Mouse (Mus musculus) kidney, postnatal 4 days (tissue): ENCODE results near the gene Ucp3.

Source experiments
- DNase-seq, 2 experiments: peaks; one replicate each; pipeline ENCODE4 v3.0.0; 2021; ENCODE audit warnings: mixed read lengths in 2 of 2

The Ucp3 gene

GRCm38 (mm10) chr7:100472777-100473176 is at the start of gene Ucp3:
TSS of gene Ucp3 (plus strand) at chr7:100472990.
- no peak for DNase-seq

- no peak for DNase-seq
These were observed 47.0 kb upstream of the Ucp3 start for GRCm38 (mm10) chr7:100425795-100426194.

- peak; percentile 54 to 66 for DNase-seq
These were observed 43.7 kb upstream of the Ucp3 start for GRCm38 (mm10) chr7:100429102-100429501.

GRCm38 (mm10) chr7:100429911-100430310 is 42.9 kb upstream of the Ucp3 start:
- no peak for DNase-seq

GRCm38 (mm10) chr7:100431103-100431502 is 41.7 kb upstream of the Ucp3 start:
- DNase-seq: peak; percentile 25 to 49

- DNase-seq: no peak
These were observed 39.5 kb upstream of the Ucp3 start for GRCm38 (mm10) chr7:100433295-100433694.

- no peak for DNase-seq
These were observed 29.1 kb upstream of the Ucp3 start for GRCm38 (mm10) chr7:100443728-100444127.

- DNase-seq: no peak
These were observed 26.5 kb upstream of the Ucp3 start for GRCm38 (mm10) chr7:100446271-100446670.

GRCm38 (mm10) chr7:100448530-100448929 is 24.3 kb upstream of the Ucp3 start:
- no peak for DNase-seq

- no peak for DNase-seq
These were observed 23.8 kb upstream of the Ucp3 start for GRCm38 (mm10) chr7:100448985-100449384.

- DNase-seq: no peak
These were observed 14.6 kb upstream of the Ucp3 start for GRCm38 (mm10) chr7:100458153-100458552.

GRCm38 (mm10) chr7:100459862-100460261 is 12.9 kb upstream of the Ucp3 start:
- DNase-seq: no peak

- peak; percentile 29 to 51 for DNase-seq
These were observed 11.1 kb upstream of the Ucp3 start for GRCm38 (mm10) chr7:100461621-100462151.

GRCm38 (mm10) chr7:100463194-100463593 is 9.6 kb upstream of the Ucp3 start:
- DNase-seq: no peak

- DNase-seq: peak in 1 of 2 experiments; percentile 33
These were observed 9.0 kb upstream of the Ucp3 start for GRCm38 (mm10) chr7:100463757-100464156.

GRCm38 (mm10) chr7:100464248-100464647 is 8.5 kb upstream of the Ucp3 start:
- no peak for DNase-seq

GRCm38 (mm10) chr7:100465248-100465647 is 7.5 kb upstream of the Ucp3 start:
- peak; percentile 35 to 67 for DNase-seq

- peak; percentile 79 to 88 for DNase-seq
These were observed 7.0 kb upstream of the Ucp3 start for GRCm38 (mm10) chr7:100465656-100466309.

GRCm38 (mm10) chr7:100466781-100467510 is 5.8 kb upstream of the Ucp3 start:
- peak in 1 of 2 experiments; percentile 21 for DNase-seq

GRCm38 (mm10) chr7:100468761-100469160 is 4.0 kb upstream of the Ucp3 start:
- no peak for DNase-seq

GRCm38 (mm10) chr7:100469502-100469901 is 3.3 kb upstream of the Ucp3 start:
- no peak for DNase-seq

GRCm38 (mm10) chr7:100470796-100471406 is 1.9 kb upstream of the Ucp3 start:
- no peak for DNase-seq

- DNase-seq: no peak
These were observed 1.4 kb upstream of the Ucp3 start for GRCm38 (mm10) chr7:100471407-100471797.
